Mouse (Mus musculus) liver, embryonic 11.5 days (tissue): ENCODE measurements around the gene Olfr938. TPM values are rescaled to one million over a fixed set of nuclear protein-coding genes. Genes with fewer than 3 reads are reported as not detected.

ENCODE experiments used
- ATAC-seq: fragments of 200-750 bp; cut with Nextera tagmentation; replicated peaks from 2 replicates; pipeline ENCODE4 v1.8.0; 2017; ENCODE audit warnings: moderate number of reproducible peaks, mild to moderate bottlenecking, moderate TSS enrichment, moderate library complexity; ENCODE audit not compliant: low FRiP score
- DNase-seq: peaks from one replicate; pipeline ENCODE4 v3.0.0-alpha.2; 2017; ENCODE audit warnings: low spot score
- H3K27ac ChIP-seq: fragments of 300-500 bp; sonication (generic); 2 replicates; pipeline ENCODE4 v1.5.1; 2014; ENCODE audit warnings: mild to moderate bottlenecking, low read depth, low read length, control low read depth
- H3K27me3 ChIP-seq: fragments of 300-500 bp; sonication (generic); replicated peaks from 2 replicates; pipeline ENCODE4 v1.6.1; 2014; ENCODE audit warnings: low read length, mixed read lengths; ENCODE audit not compliant: control insufficient read depth, insufficient read depth
- H3K36me3 ChIP-seq: fragments of 300-500 bp; sonication (generic); 2 replicates; pipeline ENCODE4 v1.6.1; 2014; ENCODE audit warnings: mild to moderate bottlenecking, low read length, moderate library complexity, mixed read lengths; ENCODE audit not compliant: control insufficient read depth, insufficient read depth
- H3K4me1 ChIP-seq: fragments of 300-500 bp; sonication (generic); replicated peaks from 2 replicates; pipeline ENCODE4 v1.6.1; 2014; ENCODE audit warnings: low read length, mixed read lengths; ENCODE audit not compliant: control insufficient read depth, insufficient read depth
- H3K4me2 ChIP-seq: fragments of 300-500 bp; sonication (generic); 2 replicates; pipeline ENCODE4 v1.6.1; 2014; ENCODE audit warnings: mild to moderate bottlenecking, control low read depth, moderate library complexity
- H3K4me3 ChIP-seq: fragments of 300-500 bp; sonication (generic); 2 replicates; pipeline ENCODE4 v1.5.1; 2014; ENCODE audit warnings: low read depth, low read length, control low read depth
- H3K9ac ChIP-seq: fragments of 300-500 bp; sonication (generic); 2 replicates; pipeline ENCODE4 v1.6.1; 2014; ENCODE audit warnings: low read depth, low read length, control low read depth
- H3K9me3 ChIP-seq: fragments of 300-500 bp; sonication (generic); 2 replicates; pipeline ENCODE4 v1.6.1; 2016; ENCODE audit warnings: low read length, inconsistent platforms, mixed read lengths; ENCODE audit not compliant: control insufficient read depth
- WGBS: fragments of 180-500 bp; shearing (Covaris S2); extraction: QIAGEN DNeasy Blood & Tissue Kit; methylation state at CpG from one replicate; pipeline ENCODE4 v1.1.7; 2014; 5-methylcytosine and 5-hydroxymethylcytosine counted together
- microRNA-seq: library from miRNA; unstranded; fragments of <30 nt; microRNA quantifications from one replicate; pipeline ENCODE4, GENCODE M21; 2017; ENCODE audit warnings: borderline number of aligned reads
- polyA plus RNA-seq: library from polyadenylated mRNA; unstranded; fragments of >200 nt; fragmentation: Nextera tagmentation; extraction: Ambion mirVana; gene quantifications from 2 replicates; pipeline ENCODE4 v1.2.1, GENCODE M21; 2014

The Olfr938 gene
- not detected in 2 replicates for polyA plus RNA-seq

GRCm38 (mm10) chr9:39078787-39079186 is at the start of gene Olfr938:
Gene Olfr938 (minus strand): TSS chr9:39078887.
- no peaks in the 10 kb centered on the region for H3K9me3 ChIP-seq
- no peaks in the 10 kb centered on the region for H3K27me3 ChIP-seq
- no peak within 1 kb of the TSS for H3K4me2 ChIP-seq
- no peak within 1 kb of the TSS for H3K9ac ChIP-seq
- WGBS = 85% methylated on average over 2 of the region's 2 CpGs
- no peak within 1 kb of the TSS for H3K4me3 ChIP-seq
- H3K4me1 ChIP-seq = no peaks in the 10 kb centered on the region
- DNase-seq = no peak
- H3K27ac ChIP-seq = no peak within 1 kb of the TSS
- no peak for ATAC-seq
- no peaks in the 10 kb centered on the region for H3K36me3 ChIP-seq

- Histone ChIP-seq H3K27me3 (no peaks in the 10 kb centered on the region), H3K9ac (no peak within 1 kb of the TSS), H3K4me3 (no peak within 1 kb of the TSS), H3K4me1 (no peaks in the 10 kb centered on the region), H3K36me3 (no peaks in the 10 kb centered on the region), H3K27ac (no peak within 1 kb of the TSS), H3K4me2 (no peak within 1 kb of the TSS), H3K9me3 (no peaks in the 10 kb centered on the region)
- no peak for DNase-seq
- ATAC-seq = no peak
Measured at GRCm38 (mm10) chr9:39127831-39128230, 49.1 kb upstream of the Olfr938 start, which contains the start of gene Olfr27. Gene Olfr27 (plus strand): TSS chr9:39128131.

- Histone ChIP-seq H3K4me2 (no peak overlapping the region), H3K9me3 (no peaks in the 10 kb centered on the region), H3K27me3 (no peaks in the 10 kb centered on the region), H3K4me3 (no peak overlapping the region), H3K36me3 (no peaks in the 10 kb centered on the region), H3K27ac (no peak overlapping the region), H3K9ac (no peak overlapping the region), H3K4me1 (no peaks in the 10 kb centered on the region)
- 68% methylated on average over 1 of the region's 1 CpGs for WGBS
- ATAC-seq (no peak), DNase-seq (no peak)
Measured at GRCm38 (mm10) chr9:39127326-39127725, 48.6 kb upstream of the Olfr938 start.

GRCm38 (mm10) chr9:39064851-39065250 is 13.8 kb downstream of the Olfr938 start, which contains the start of gene Olfr937:
Gene Olfr937 (minus strand): TSS chr9:39064951.
- DNase-seq (no peak), ATAC-seq (no peak)
- H3K36me3 ChIP-seq = no peaks in the 10 kb centered on the region
- H3K9ac ChIP-seq = no peak within 1 kb of the TSS
- 72% methylated on average over 1 of the region's 1 CpGs for WGBS
- H3K27me3 ChIP-seq = no peaks in the 10 kb centered on the region
- H3K27ac ChIP-seq = no peak within 1 kb of the TSS
- no peaks in the 10 kb centered on the region for H3K4me1 ChIP-seq
- no peak within 1 kb of the TSS for H3K4me3 ChIP-seq
- H3K4me2 ChIP-seq = no peak within 1 kb of the TSS
- no peaks in the 10 kb centered on the region for H3K9me3 ChIP-seq

Small RNA genes within 50 kb of the gene (microRNA-seq; reads per million reads assigned to microRNA genes)
- not detected for gene Gm25032
- not detected for gene Gm25529

Other genes with a start within 250 kb of the Olfr938 start
- not detected in 2 replicates for gene Olfr924, start 234.4 kb downstream of the Olfr938 start, polyA plus RNA-seq
- not detected in 2 replicates for gene Olfr26, start 223.8 kb downstream of the Olfr938 start, polyA plus RNA-seq
- not detected in 2 replicates for gene Olfr926, start 201.8 kb downstream of the Olfr938 start, polyA plus RNA-seq
- gene Olfr930, start 149.1 kb downstream of the Olfr938 start, polyA plus RNA-seq = not detected in 2 replicates
- gene Olfr933, start 106.6 kb downstream of the Olfr938 start, polyA plus RNA-seq = not detected in 2 replicates
- gene Olfr934, start 90.6 kb downstream of the Olfr938 start, polyA plus RNA-seq = not detected in 2 replicates
- not detected in 2 replicates for gene Olfr935, start 79.2 kb downstream of the Olfr938 start, polyA plus RNA-seq
- not detected in 2 replicates for gene Olfr146, start 55.5 kb downstream of the Olfr938 start, polyA plus RNA-seq
- not detected in 2 replicates for gene Olfr937, start 13.9 kb downstream of the Olfr938 start, polyA plus RNA-seq
- not detected in 2 replicates for gene Olfr27, start 49.2 kb upstream of the Olfr938 start, polyA plus RNA-seq
- gene Olfr943, start 87.4 kb upstream of the Olfr938 start, polyA plus RNA-seq = not detected in 2 replicates
- not detected in 2 replicates for gene Olfr944, start 123.0 kb upstream of the Olfr938 start, polyA plus RNA-seq
- not detected in 2 replicates for gene Olfr1537, start 171.1 kb upstream of the Olfr938 start, polyA plus RNA-seq
- not detected in 2 replicates for gene Olfr945, start 197.9 kb upstream of the Olfr938 start, polyA plus RNA-seq
- gene Olfr948, start 247.2 kb upstream of the Olfr938 start, polyA plus RNA-seq = not detected in 2 replicates